Mouse (Mus musculus): ENCODE data around the gene Cd33. TPM values are rescaled to one million over a fixed set of nuclear protein-coding genes. Genes with fewer than 3 reads are reported as not detected.

Gene Cd33
- total RNA-seq, 2 experiments from 2014 or later, result 3.7 to 4.7 TPM

DNA sequence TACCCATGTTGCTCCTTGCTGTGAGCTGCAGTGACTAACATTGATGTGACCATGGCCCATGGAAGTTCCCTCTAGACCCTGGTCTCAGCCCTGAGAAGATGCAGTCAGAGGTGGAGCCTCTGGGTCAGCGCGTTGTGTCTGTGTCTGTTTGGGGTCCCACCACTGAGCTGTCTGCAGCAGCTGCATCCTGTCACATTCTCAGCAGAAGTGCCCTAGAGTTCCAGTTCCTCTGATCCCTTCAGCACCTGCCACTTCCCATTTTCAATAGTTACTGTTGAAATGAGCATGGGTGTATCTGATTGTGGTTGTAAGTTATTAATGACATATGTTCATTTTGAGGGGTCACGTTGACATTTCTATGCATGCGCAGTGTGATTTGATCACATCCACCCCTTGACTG is 8.9 kb upstream of the Cd33 start:
- Histone ChIP-seq H3K27ac (no peak overlapping the region), H3K4me3 (no peak overlapping the region)
- DNase-seq (ENCODE audit: extremely low spot score in 1 of 2, low spot score in 2 of 2), result no peak
- intact Hi-C loops (cut with DNase I), result no loop called here
- no peak for TF ChIP-seq CTCF (IDR thresholded peaks at IDR 0.05)

DNA sequence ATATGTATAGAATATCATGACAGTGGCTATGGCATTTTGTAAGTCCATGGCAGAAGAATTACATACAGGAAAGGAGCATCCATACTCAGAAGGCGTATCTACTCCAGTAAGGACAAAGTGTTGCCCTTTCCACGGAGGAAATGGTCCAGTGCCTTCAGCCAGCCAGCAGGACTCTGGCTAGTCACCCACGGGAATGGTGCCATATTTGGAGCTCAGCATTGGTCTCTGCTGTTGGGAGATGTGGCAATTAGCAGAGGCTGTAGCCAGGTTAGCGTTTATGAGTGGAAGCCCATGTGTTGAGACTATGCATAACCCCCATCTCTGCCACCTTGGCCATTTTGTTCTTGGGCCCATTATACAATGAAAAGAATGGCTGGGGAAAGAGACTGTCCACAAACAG is 4.0 kb upstream of the Cd33 start:
- no peak overlapping the region for H3K4me3 ChIP-seq
- no peak overlapping the region for H3K27ac ChIP-seq
- no peak for DNase-seq (ENCODE audit: extremely low spot score in 1 of 2, low spot score in 2 of 2)
- no peak for TF ChIP-seq CTCF (IDR thresholded peaks at IDR 0.05)
- intact Hi-C loops (cut with DNase I), result no loop called here

DNA sequence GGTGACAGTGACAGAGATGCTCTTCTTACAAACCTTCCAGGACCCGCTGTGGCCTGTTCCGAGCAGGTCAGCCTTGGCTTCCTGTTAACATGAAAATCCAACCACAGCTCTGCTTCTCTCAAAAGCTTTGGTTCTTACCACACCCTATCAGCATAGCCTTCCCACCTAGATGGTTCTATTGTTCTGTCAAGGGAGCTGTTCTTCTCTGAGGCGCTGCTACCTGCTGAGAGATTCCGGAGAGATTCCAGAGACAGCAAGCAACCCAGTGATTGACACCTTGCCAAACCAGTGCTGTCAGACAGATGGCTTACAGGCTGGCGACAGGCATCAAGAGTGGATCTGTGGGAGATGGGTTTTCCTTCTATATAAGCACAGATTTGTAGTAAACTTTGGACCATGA is 3.4 kb upstream of the Cd33 start:
- intact Hi-C loops (cut with DNase I), result no loop called here
- DNase-seq (ENCODE audit: extremely low spot score in 1 of 2, low spot score in 2 of 2), result no peak

DNA sequence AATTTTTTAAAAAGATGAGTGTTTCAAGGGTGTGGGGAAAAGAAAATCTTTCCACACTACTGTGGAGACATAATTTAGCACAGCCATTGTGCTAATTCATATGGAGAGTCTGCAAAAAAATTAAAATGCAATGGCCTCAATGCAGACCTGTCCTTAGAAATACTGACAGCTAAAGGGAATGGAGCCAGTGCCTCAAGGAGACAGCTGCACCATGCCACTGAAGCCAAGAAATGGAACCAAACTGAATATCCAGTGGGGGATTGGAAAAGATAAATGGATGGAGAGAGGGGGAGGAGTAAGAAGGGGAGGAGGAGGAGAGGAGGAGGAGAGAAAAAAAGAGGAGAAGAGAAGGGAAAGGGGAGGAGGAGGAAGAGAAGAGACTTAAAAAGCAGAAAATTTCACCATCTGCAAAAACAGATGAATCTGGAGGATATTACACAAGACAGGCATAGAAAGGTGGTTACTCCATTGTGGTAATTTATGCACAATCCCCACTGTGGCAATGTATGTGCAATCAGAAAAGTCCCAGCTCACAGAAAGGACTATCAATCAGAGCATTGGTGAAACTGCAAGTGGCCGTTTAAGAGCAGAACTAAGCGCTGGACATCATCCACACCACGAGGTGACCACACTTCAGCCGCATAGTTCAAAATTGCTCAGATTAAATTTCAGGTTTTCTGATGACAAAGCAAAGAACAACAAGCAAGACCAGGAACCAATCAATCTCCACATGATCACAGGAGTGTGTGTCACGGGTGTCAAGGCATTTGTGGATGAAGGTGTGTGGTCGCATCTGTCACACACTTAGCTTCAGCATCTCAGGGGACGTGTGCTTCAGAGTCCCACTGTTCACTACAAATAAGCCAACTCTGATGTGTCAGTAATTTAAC is 1.7 kb upstream of the Cd33 start:
- intact Hi-C loops (cut with DNase I), result no loop called here
- Histone ChIP-seq H3K4me3 (no peak overlapping the region), H3K27ac (no peak overlapping the region)
- no peak for DNase-seq (ENCODE audit: extremely low spot score in 1 of 2, low spot score in 2 of 2)
- no peak for TF ChIP-seq CTCF (IDR thresholded peaks at IDR 0.05)

More for the DNA sequence above, 3.4 kb upstream of the Cd33 start:
- no peak for TF ChIP-seq CTCF (IDR thresholded peaks at IDR 0.05)
- no peak overlapping the region for H3K4me3 ChIP-seq
- H3K27ac ChIP-seq, result no peak overlapping the region

DNA sequence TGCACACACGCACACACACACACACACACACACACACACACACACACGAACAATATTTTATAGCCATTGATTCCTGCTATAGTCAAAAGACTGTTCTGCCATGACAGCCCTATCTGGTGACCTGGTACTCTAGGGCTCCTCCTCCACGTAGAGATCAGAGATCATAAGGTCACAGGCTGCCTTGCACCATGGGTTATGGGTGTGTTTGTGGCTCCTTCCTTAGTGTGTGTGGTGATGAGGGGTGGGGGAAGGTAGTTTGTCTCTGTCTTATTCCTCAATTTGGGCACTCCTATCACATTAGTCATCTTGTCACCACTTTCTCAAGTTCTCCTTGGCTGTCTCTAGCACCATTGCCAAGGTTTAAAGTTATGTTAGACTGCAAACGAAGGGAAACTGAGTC is 5.7 kb downstream of the Cd33 start:
- intact Hi-C loops (cut with DNase I), result no loop called here
- no peak overlapping the region for H3K4me3 ChIP-seq
- no peak for TF ChIP-seq CTCF (IDR thresholded peaks at IDR 0.05)
- no peak for DNase-seq (ENCODE audit: extremely low spot score in 1 of 2, low spot score in 2 of 2)
- no peak overlapping the region for H3K27ac ChIP-seq

DNA sequence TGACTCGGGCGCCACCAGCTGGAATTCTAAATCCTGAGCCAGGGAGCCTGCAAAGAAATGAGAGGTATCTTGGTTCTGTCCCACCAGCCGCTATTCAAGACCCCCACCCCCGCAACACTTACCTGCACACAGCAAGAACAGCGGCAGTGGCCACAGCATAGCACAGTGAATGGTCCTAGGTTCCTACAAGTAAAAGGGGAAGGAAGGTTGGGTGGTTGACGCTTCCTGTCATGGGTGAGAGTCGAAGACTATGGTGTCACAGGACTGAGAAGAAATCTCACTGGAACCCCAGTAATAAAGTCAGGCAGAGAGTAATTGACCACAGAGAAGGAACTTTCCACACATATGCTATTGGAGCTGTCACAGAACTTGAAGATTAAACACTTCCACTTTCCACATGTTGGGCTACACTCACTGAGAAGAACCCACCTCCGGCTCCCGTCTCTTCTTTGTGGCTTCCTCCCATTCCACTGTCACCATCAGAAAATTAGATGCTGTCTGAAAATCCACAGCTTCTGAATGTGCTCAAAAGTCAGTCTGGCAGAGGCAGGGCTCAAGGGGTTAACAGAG is 11.2 kb downstream of the Cd33 start:
- DNase-seq (ENCODE audit: extremely low spot score in 1 of 2, low spot score in 2 of 2), result no peak
- intact Hi-C loops (cut with DNase I), result no loop called here
- no peak overlapping the region for H3K4me3 ChIP-seq
- no peak for TF ChIP-seq CTCF (IDR thresholded peaks at IDR 0.05)
- no peak overlapping the region for H3K27ac ChIP-seq

DNA sequence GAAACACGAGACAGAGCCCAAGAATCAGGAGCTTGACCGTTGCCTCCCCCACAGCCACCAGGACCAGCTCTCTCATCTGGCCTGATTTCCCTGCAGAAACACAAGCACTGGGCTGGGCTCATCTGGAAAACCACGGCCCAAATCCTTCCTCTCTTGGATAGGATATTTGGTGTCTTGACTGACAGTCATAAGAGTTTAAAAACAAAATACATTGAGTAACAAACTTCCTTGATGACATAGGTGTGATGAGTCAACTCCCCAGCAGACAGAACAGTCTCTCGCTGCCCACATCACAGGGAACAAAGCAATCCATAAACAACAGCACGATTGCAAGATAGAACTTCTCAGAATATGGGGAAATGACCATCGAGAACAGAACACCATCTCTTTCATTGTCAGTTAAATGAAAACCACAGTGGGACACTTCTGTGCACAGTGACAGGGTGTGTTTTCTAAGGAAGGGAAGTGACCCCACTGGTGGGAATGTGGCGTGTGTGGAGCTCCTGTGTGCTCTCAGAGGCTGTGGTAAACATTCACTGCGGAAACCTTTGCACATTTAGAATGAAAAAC is 13.9 kb downstream of the Cd33 start:
- no peak overlapping the region for H3K27ac ChIP-seq
- no peak overlapping the region for H3K4me3 ChIP-seq
- intact Hi-C loops (cut with DNase I), result no loop called here
- DNase-seq (ENCODE audit: extremely low spot score in 1 of 2, low spot score in 2 of 2), result no peak
- no peak for TF ChIP-seq CTCF (IDR thresholded peaks at IDR 0.05)

DNA sequence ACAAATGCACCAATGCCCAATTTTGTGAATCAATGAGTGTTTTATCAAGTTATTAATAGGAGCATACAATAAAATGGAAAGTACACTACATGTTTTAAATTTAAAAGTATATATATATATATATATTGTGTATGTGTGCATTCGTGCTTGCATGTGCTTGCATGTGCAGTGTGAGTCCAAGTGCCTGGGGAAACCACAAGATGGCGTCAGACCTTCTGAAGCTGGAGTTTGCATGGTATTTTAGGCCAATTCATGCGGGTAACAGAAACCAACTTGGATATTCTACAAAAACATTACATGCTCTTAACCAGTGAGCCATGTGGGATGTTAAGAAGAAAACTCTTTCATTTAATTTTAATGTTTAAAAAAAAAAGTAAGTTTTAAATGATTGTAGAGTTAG is 18.9 kb downstream of the Cd33 start:
- intact Hi-C loops (cut with DNase I), result no loop called here
- TF ChIP-seq CTCF (IDR thresholded peaks at IDR 0.05), result no peak; the same call in 1 of the 2 replicates
- H3K4me3 ChIP-seq, result no peak overlapping the region
- DNase-seq (ENCODE audit: extremely low spot score in 1 of 2, low spot score in 2 of 2), result no peak
- no peak overlapping the region for H3K27ac ChIP-seq

DNA sequence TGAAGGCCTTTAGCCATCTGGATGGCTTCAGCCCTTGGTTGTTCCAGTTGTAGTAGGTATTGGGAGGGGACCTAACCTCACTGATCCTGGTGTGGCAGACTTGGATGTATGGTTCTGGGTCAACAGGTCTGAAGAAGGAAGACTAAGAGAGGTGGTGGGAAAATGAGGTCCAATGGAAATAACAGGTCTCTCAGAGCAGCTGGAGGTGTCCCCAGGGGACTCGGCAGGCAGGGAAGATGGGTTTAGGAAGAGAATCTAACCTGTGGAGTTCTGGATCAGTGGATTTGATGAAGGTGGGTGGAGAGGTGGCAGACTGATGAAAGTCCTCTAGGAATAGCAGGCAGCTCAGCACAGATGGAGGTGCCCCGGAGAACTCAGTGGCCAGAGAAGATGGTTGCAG is 21.5 kb downstream of the Cd33 start:
- DNase-seq (ENCODE audit: extremely low spot score in 1 of 2, low spot score in 2 of 2), result no peak
- intact Hi-C loops (cut with DNase I), result no loop called here
- Histone ChIP-seq H3K4me3 (no peak overlapping the region), H3K27ac (no peak overlapping the region)
- TF ChIP-seq CTCF (IDR thresholded peaks at IDR 0.05), result no peak

DNA sequence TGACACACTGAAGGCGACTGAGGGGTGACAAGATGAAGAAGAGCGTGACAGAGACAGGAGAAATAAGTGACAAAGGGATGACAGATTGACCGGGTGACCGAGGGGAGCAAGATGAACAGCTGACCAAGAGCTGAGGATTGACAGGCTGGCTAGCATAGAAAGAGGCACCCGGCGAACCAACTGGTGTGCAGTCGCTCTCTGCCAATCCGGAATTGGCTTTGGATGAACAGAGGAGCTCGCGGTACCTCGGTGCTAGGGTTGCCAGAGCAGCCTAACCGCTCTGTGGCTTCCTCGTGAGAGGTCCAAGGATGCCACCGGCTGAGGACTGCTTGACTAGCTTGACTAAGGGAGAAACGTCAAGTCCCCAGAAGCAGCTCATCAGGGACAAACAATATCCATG is 25.9 kb downstream of the Cd33 start:
- DNase-seq (ENCODE audit: extremely low spot score in 1 of 2, low spot score in 2 of 2), result no peak
- Histone ChIP-seq H3K4me3 (no peak overlapping the region), H3K27ac (no peak overlapping the region)
- no peak for TF ChIP-seq CTCF (IDR thresholded peaks at IDR 0.05)
- intact Hi-C loops (cut with DNase I), result no loop called here

DNA sequence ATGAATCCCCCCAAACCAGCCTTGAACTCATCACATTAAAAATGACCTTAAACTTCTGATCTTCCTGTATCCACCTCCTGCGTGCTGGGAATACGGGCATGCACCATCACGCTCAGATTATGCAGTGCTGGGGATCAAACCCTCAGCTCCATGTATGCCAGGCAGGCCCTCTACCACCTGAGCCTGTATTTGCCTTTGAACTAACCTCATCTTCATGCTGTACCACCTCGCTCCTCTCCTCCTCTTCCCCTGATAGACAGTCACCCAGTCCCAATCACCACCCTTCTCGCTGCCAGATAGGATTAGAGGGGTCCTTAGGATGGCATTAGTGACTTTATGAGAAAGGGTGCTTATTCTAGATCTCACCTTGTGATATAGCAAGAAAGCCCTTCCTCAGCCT is 29.2 kb downstream of the Cd33 start:
- intact Hi-C loops (cut with DNase I), result no loop called here
- Histone ChIP-seq H3K27ac (no peak overlapping the region), H3K4me3 (no peak overlapping the region)
- DNase-seq (ENCODE audit: extremely low spot score in 1 of 2, low spot score in 2 of 2), result no peak
- no peak for TF ChIP-seq CTCF (IDR thresholded peaks at IDR 0.05)

DNA sequence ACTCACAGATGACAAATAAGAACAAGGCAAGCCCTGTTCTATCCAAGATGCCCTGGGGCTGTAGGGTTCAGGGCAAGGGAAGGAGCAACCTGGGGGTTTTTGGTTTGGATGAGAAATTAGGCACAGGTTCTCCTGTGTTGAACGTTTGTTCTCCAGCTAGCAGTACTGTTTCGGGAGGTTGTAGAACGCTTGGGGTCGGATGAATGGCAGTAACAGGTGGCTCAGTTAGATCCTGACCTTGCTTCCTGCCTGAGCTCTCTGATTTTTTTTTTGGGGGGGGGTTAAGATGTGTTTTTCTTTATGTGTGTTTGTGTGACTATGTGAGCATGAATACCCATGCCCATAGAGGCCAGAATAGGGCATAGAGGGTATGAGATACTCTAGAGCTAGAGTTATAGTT is 31.7 kb downstream of the Cd33 start:
- no peak for TF ChIP-seq CTCF (IDR thresholded peaks at IDR 0.05)
- no peak overlapping the region for H3K4me3 ChIP-seq
- intact Hi-C loops (cut with DNase I), result no loop called here
- no peak for DNase-seq (ENCODE audit: extremely low spot score in 1 of 2, low spot score in 2 of 2)
- H3K27ac ChIP-seq, result no peak overlapping the region

Measured in left cerebral cortex, adult 2 months (tissue).